Mouse (Mus musculus) liver, postnatal 0 days (tissue): ENCODE measurements around the gene Fbxo10. TPM values are rescaled to one million over a fixed set of nuclear protein-coding genes. Genes with fewer than 3 reads are reported as not detected.
"Not testable (repeated sequence)": the region's sequence is repeated elsewhere in the genome, so short reads cannot be mapped to it uniquely, and the experiment has no call there.

Experiments
- ATAC-seq: fragments of 200-750 bp; cut with Nextera tagmentation; 2 replicates; pipeline ENCODE4 v1.8.0; 2017; ENCODE audit warnings: mild to moderate bottlenecking, moderate library complexity
- DNase-seq: peaks from one replicate; pipeline ENCODE4 v3.0.0-alpha.2; 2016
- H3K27ac ChIP-seq: fragments of 300-500 bp; sonication (generic); 2 replicates; pipeline ENCODE4 v1.5.1; 2014; ENCODE audit warnings: antibody characterized with exemption, moderate library complexity, mild to moderate bottlenecking, low read depth
- H3K27me3 ChIP-seq: fragments of 300-500 bp; sonication (generic); 2 replicates; pipeline ENCODE4 v1.6.1; 2014; ENCODE audit warnings: low read length, control low read depth, mixed read lengths; ENCODE audit not compliant: insufficient read depth
- H3K36me3 ChIP-seq: fragments of 300-500 bp; sonication (generic); replicated peaks from 2 replicates; pipeline ENCODE4 v1.6.1; 2014; ENCODE audit warnings: mild to moderate bottlenecking, control low read depth, low read length, moderate library complexity, mixed read lengths; ENCODE audit not compliant: insufficient read depth
- H3K4me1 ChIP-seq: fragments of 300-500 bp; sonication (generic); 2 replicates; pipeline ENCODE4 v1.6.1; 2014; ENCODE audit warnings: antibody characterized with exemption, mild to moderate bottlenecking, control low read depth; ENCODE audit not compliant: insufficient read depth
- H3K4me2 ChIP-seq: fragments of 300-500 bp; sonication (generic); 2 replicates; pipeline ENCODE4 v1.6.1; 2014; ENCODE audit warnings: low read depth, mild to moderate bottlenecking, low read length, moderate library complexity, mixed read lengths
- H3K4me3 ChIP-seq: fragments of 300-500 bp; sonication (generic); 2 replicates; pipeline ENCODE4 v1.5.1; 2014; ENCODE audit warnings: low read depth, low read length
- H3K9ac ChIP-seq: fragments of 300-500 bp; sonication (generic); replicated peaks from 2 replicates; pipeline ENCODE4 v1.6.1; 2014; ENCODE audit warnings: mild to moderate bottlenecking, moderate library complexity
- H3K9me3 ChIP-seq: fragments of 300-500 bp; sonication (generic); 2 replicates; pipeline ENCODE4 v1.6.1; 2016; ENCODE audit warnings: mild to moderate bottlenecking, control low read depth, low read length, mixed read lengths
- CTCF ChIP-seq: sonication (generic); IDR thresholded peaks from 2 replicates; pipeline ENCODE4 v1.5.1; 2016; ENCODE audit warnings: antibody characterized with exemption, low read depth
- EP300 ChIP-seq: IDR thresholded peaks from 2 replicates; pipeline ENCODE4 v1.6.1; 2016; ENCODE audit warnings: antibody characterized with exemption, low read depth, mild to moderate bottlenecking
- WGBS: fragments of 180-500 bp; shearing (Covaris S2); extraction: QIAGEN DNeasy Blood & Tissue Kit; methylation state at CpG from one replicate; pipeline ENCODE4 v1.1.7; 2014; ENCODE audit not compliant: insufficient replicate concordance; 5-methylcytosine and 5-hydroxymethylcytosine counted together
- polyA plus RNA-seq: library from polyadenylated mRNA; unstranded; fragments of >200 nt; fragmentation: Nextera tagmentation; extraction: Ambion mirVana; gene quantifications from 2 replicates; pipeline ENCODE4 v1.2.1, GENCODE M21; 2015

Gene Fbxo10
- polyA plus RNA-seq, 1 experiment from 2014 or later: 2.0 TPM

GRCm38 (mm10) chr4:44994776-44995175 lies 89.6 kb downstream of the Fbxo10 start:
- H3K4me2 ChIP-seq: no peak overlapping the region
- H3K36me3 ChIP-seq: peaks cover 24% of the 10 kb centered on the region
- peaks cover 19% of the 10 kb centered on the region for H3K4me1 ChIP-seq
- no peak overlapping the region for H3K4me3 ChIP-seq
- no peak overlapping the region for H3K27ac ChIP-seq
- no peak overlapping the region for H3K9ac ChIP-seq
- WGBS: 85% methylated on average over 18 of the region's 18 CpGs
- TF ChIP-seq EP300 (no peak), CTCF (no peak)
- ATAC-seq (no peak), DNase-seq (no peak)
- H3K27me3 ChIP-seq: no peaks in the 10 kb centered on the region
- no peaks in the 10 kb centered on the region for H3K9me3 ChIP-seq

DNA sequence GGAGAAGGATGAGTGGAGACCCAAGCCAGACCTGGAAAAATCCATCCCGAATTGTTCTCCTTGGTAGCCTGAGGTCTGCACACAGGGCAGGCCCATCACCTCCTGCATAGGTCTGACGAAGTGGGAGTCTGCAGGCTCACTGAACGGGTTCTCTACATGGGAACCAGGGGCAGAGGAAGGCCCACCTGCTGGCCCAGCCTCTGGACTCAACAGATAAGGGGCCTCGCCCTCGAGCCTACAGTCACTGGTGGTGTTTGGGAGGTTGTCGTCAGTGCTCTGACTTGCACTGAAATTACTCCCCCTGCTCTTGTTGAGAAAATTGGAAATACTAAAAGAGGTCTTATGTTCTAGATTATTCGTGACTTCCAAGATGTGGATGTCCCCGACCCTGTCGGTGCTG lies 90.6 kb downstream of the Fbxo10 start:
- peaks cover 33% of the 10 kb centered on the region for H3K36me3 ChIP-seq

DNA sequence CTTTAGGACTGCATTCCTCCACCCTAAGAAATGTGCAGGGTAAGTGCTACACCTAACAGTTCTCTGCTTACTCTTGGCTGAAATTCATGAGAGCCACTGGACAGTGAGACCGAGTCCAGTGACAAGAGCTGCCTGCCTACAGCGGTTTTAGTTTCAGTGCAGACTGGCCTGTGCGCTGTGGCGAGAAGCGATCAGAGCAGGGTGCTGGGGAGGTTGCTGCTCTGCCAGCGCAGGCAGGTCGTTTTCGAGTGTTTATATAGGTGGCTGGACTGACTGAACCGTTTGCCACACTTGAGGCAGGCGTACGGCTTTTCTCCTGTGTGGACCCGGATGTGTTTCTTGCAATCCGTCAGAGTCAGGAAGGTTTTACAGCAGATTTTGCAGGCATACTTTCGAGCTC lies 91.2 kb downstream of the Fbxo10 start:
- H3K27me3 ChIP-seq, DNase-seq, H3K4me3 ChIP-seq, H3K9me3 ChIP-seq, H3K27ac ChIP-seq, H3K9ac ChIP-seq, ATAC-seq, H3K4me2 ChIP-seq: not testable (repeated sequence)
- peaks cover 39% of the 10 kb centered on the region for H3K36me3 ChIP-seq
- WGBS: 85% methylated on average over 13 of the region's 14 CpGs
- peaks cover 16% of the 10 kb centered on the region for H3K4me1 ChIP-seq

More for the DNA sequence above, 90.6 kb downstream of the Fbxo10 start:
- 63% methylated on average over 9 of the region's 9 CpGs for WGBS
- Histone ChIP-seq H3K9me3 (no peaks in the 10 kb centered on the region), H3K9ac (no peak overlapping the region), H3K27me3 (no peaks in the 10 kb centered on the region), H3K27ac (peak overlapping the region; percentile 64; the same call in 1 of the 2 replicates), H3K4me2 (peak overlapping the region; percentile 38; the same call in 1 of the 2 replicates), H3K4me3 (no peak overlapping the region), H3K4me1 (peaks cover 17% of the 10 kb centered on the region)
- ATAC-seq (peak; percentile 86), DNase-seq (peak; percentile 63)
- TF ChIP-seq EP300 (peak; percentile 67), CTCF (no peak)

DNA sequence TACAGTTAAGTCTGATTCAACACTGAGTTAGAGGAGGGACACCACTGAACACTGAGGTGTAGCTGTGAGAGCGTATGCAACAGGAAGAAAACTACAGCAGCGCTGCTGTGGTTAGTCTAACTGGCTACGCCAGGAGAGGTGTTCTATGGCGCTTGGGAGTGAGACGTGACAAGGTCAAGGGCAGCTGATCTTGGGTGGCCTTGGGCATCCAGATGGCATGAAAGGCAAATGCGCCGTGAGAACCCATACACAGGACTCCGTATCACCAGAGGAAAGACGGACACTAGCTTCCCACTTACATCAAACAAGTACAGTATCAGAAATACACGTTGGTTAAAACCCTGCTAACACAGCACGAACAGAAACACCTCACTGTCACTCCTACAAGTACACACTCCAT lies 92.1 kb downstream of the Fbxo10 start:
- ATAC-seq, H3K9me3 ChIP-seq, H3K27ac ChIP-seq, H3K27me3 ChIP-seq, H3K4me3 ChIP-seq, DNase-seq, H3K9ac ChIP-seq, H3K4me2 ChIP-seq: not testable (repeated sequence)
- Histone ChIP-seq H3K36me3 (peaks cover 44% of the 10 kb centered on the region), H3K4me1 (peaks cover 14% of the 10 kb centered on the region)
- 85% methylated on average over 11 of the region's 11 CpGs for WGBS

DNA sequence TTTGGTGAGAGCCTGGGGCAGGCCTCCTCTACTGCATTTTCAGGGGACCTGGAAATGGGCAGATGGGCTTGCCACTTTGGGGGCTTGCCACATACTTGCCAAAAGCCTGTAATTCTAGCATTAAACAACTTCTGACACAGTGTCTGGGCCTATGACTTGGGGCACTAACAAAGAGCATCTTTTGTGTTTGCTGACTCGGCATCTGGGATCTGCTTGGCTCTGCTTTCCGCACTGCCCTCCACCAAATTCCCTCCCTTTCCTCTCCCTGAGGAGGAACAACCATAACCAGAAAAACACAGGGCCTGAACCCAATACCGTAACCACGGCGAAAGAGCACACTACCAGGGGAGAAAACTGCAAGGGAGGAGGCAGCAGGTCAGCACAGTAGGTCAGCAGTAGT lies 93.8 kb downstream of the Fbxo10 start:
- H3K9ac ChIP-seq: no peak overlapping the region
- ATAC-seq (no peak), DNase-seq (no peak)
- no peak overlapping the region for H3K27ac ChIP-seq
- 0 out of 2 replicates have a peak, but pooled peaks cover 8% of the 10 kb centered on the region for H3K4me1 ChIP-seq
- H3K9me3 ChIP-seq: no peaks in the 10 kb centered on the region
- TF ChIP-seq CTCF (no peak), EP300 (no peak)
- 86% methylated on average over 5 of the region's 5 CpGs for WGBS
- no peak overlapping the region for H3K4me3 ChIP-seq
- peaks cover 60% of the 10 kb centered on the region for H3K36me3 ChIP-seq
- H3K4me2 ChIP-seq: no peak overlapping the region
- H3K27me3 ChIP-seq: no peaks in the 10 kb centered on the region

Other genes with a start within 250 kb of the Fbxo10 start
- gene Grhpr, start 103.2 kb downstream of the Fbxo10 start, polyA plus RNA-seq: 448 and 458 TPM in 2 replicates
- 5.4 and 6.5 TPM in 2 replicates for gene Zbtb5, start 72.2 kb downstream of the Fbxo10 start, polyA plus RNA-seq
- gene Polr1e, start 66.0 kb downstream of the Fbxo10 start, polyA plus RNA-seq: 8.7 and 11.0 TPM in 2 replicates
- 144 and 147 TPM in 2 replicates for gene Tomm5, start 23.5 kb upstream of the Fbxo10 start, polyA plus RNA-seq
- gene Frmpd1, start 100.3 kb upstream of the Fbxo10 start, polyA plus RNA-seq: 0.02 and 0.04 TPM in 2 replicates
- gene Trmt10b, start 212.5 kb upstream of the Fbxo10 start, polyA plus RNA-seq: 4.2 and 4.3 TPM in 2 replicates